Mouse (Mus musculus) c-Kit-positive CD71-positive TER-119-positive erythroid progenitor cells, embryonic 14.5 days (primary cell): Measurements from ENCODE around the gene Hyal2.

Experiments
- DNase-seq: peaks from one replicate; pipeline ENCODE4 v3.0.0-alpha.2; 2013; ENCODE audit warnings: low spot score

Gene Hyal2

GRCm38 (mm10) chr9:107567702-107568319 lies at the start of gene Hyal2:
Gene Hyal2, plus strand, starts transcription at chr9:107567945.
- no peak for DNase-seq

GRCm38 (mm10) chr9:107520331-107520730 lies 47.4 kb upstream of the Hyal2 start:
- DNase-seq: no peak

GRCm38 (mm10) chr9:107521190-107521589 lies 46.6 kb upstream of the Hyal2 start:
- no peak for DNase-seq

GRCm38 (mm10) chr9:107521711-107522399 lies 45.9 kb upstream of the Hyal2 start:
- no peak for DNase-seq

- no peak for DNase-seq
Observed at GRCm38 (mm10) chr9:107522400-107522711, 45.4 kb upstream of the Hyal2 start.

GRCm38 (mm10) chr9:107526198-107527026 lies 41.3 kb upstream of the Hyal2 start:
- DNase-seq: peak; percentile 71

GRCm38 (mm10) chr9:107533791-107534407 lies 33.8 kb upstream of the Hyal2 start, which contains the start of gene Tmem115:
Gene Tmem115, plus strand, starts transcription at chr9:107533945.
- DNase-seq: peak; percentile 88

- peak; percentile 48 for DNase-seq
Observed at GRCm38 (mm10) chr9:107534408-107535202, 33.1 kb upstream of the Hyal2 start.

- DNase-seq: no peak
Observed at GRCm38 (mm10) chr9:107538231-107538630, 29.5 kb upstream of the Hyal2 start.

- DNase-seq: no peak
Observed at GRCm38 (mm10) chr9:107538711-107539110, 29.0 kb upstream of the Hyal2 start.

GRCm38 (mm10) chr9:107539940-107540339 lies 27.8 kb upstream of the Hyal2 start:
- DNase-seq: no peak

- no peak for DNase-seq
Observed at GRCm38 (mm10) chr9:107540420-107540819, 27.3 kb upstream of the Hyal2 start.

- no peak for DNase-seq
Observed at GRCm38 (mm10) chr9:107541005-107541404, 26.7 kb upstream of the Hyal2 start.

GRCm38 (mm10) chr9:107541474-107542351 lies 26.0 kb upstream of the Hyal2 start, which contains the start of the genes Cyb561d2 and Nprl2:
Gene Cyb561d2, minus strand, starts transcription at chr9:107542193.
Gene Nprl2, plus strand, starts transcription at chr9:107542226.
- DNase-seq: peak; percentile 79

- DNase-seq: no peak
Observed at GRCm38 (mm10) chr9:107542352-107542686, 25.4 kb upstream of the Hyal2 start.

GRCm38 (mm10) chr9:107542721-107543120 lies 25.0 kb upstream of the Hyal2 start:
- DNase-seq: no peak

- DNase-seq: no peak
Observed at GRCm38 (mm10) chr9:107543299-107543698, 24.4 kb upstream of the Hyal2 start.

- DNase-seq: no peak
Observed at GRCm38 (mm10) chr9:107544196-107544700, 23.5 kb upstream of the Hyal2 start.

GRCm38 (mm10) chr9:107544729-107545128 lies 23.0 kb upstream of the Hyal2 start:
- DNase-seq: no peak

GRCm38 (mm10) chr9:107545199-107545598 lies 22.5 kb upstream of the Hyal2 start:
- no peak for DNase-seq
